Comparison of ENCODE assay signal across 11 mouse cellular contexts in genomic region chr12:5759485-5759884, GRCm38 (mm10).
"Had no signal": no experiment of that assay in that cellular context is flagged by ENCODE, and none has a peak within 500 bp of the region (broad histone marks: within the 10 kb centered on the region; RNA-seq: fewer than 3 reads in every experiment).

No protein-coding gene starts in this region.

- DNase-seq: liver, postnatal 0 days; lung, adult 2 months; lung, postnatal 14 days; lung, postnatal 36 days; right cerebral cortex, postnatal 25 days; thymus, adult 18-20 months; thymus, postnatal 25 days; thymus, postnatal 4 days had no signal

- ATAC-seq: liver, postnatal 0 days; lung, postnatal 0 days; midbrain, embryonic 13.5 days; midbrain, embryonic 15.5 days had no signal
